Mouse (Mus musculus): ENCODE data around the gene Atp11b. TPM values are rescaled to one million over a fixed set of nuclear protein-coding genes. Genes with fewer than 3 reads are reported as not detected.

The Atp11b gene
- polyA plus RNA-seq, 1 experiment from 2014 or later, result 34.5 TPM

GRCm38 (mm10) chr3:35762735-35763134 is 8.8 kb downstream of the Atp11b start:
- 74% methylated on average over 4 of the region's 4 CpGs for WGBS
- Histone ChIP-seq H3K36me3 (ENCODE audit: control insufficient read depth, insufficient read depth, low read length) (no peaks in the 10 kb centered on the region), H3K4me2 (ENCODE audit: low read length) (no peak overlapping the region), H3K4me1 (ENCODE audit: control insufficient read depth, insufficient read depth, low read depth, low read length) (no peaks in the 10 kb centered on the region), H3K4me3 (ENCODE audit: low read length) (no peak overlapping the region), H3K9ac (ENCODE audit: low read depth, low read length) (no peak overlapping the region), H3K27ac (ENCODE audit: low read depth, low read length) (no peak overlapping the region), H3K9me3 (ENCODE audit: control insufficient read depth, low read length) (no peaks in the 10 kb centered on the region), H3K27me3 (replicated peaks; ENCODE audit: control insufficient read depth, insufficient read depth, low read length) (no peaks in the 10 kb centered on the region)
- ATAC-seq, result no peak

- Histone ChIP-seq H3K4me2 (ENCODE audit: low read length) (no peak overlapping the region), H3K27me3 (replicated peaks; ENCODE audit: control insufficient read depth, insufficient read depth, low read length) (no peaks in the 10 kb centered on the region), H3K9me3 (ENCODE audit: control insufficient read depth, low read length) (no peaks in the 10 kb centered on the region; the same call in 1 of the 2 replicates), H3K4me3 (ENCODE audit: low read length) (no peak overlapping the region), H3K36me3 (ENCODE audit: control insufficient read depth, insufficient read depth, low read length) (no peaks in the 10 kb centered on the region), H3K4me1 (ENCODE audit: control insufficient read depth, insufficient read depth, low read depth, low read length) (no peaks in the 10 kb centered on the region), H3K9ac (ENCODE audit: low read depth, low read length) (no peak overlapping the region), H3K27ac (ENCODE audit: low read depth, low read length) (no peak overlapping the region)
- no peak for ATAC-seq
- WGBS, result 76% methylated on average over 7 of the region's 7 CpGs
Measured at GRCm38 (mm10) chr3:35764637-35765617, 11.0 kb downstream of the Atp11b start.

- Histone ChIP-seq H3K4me2 (ENCODE audit: low read length) (no peak overlapping the region), H3K9me3 (ENCODE audit: control insufficient read depth, low read length) (no peaks in the 10 kb centered on the region), H3K36me3 (ENCODE audit: control insufficient read depth, insufficient read depth, low read length) (no peaks in the 10 kb centered on the region), H3K4me3 (ENCODE audit: low read length) (no peak overlapping the region), H3K27ac (ENCODE audit: low read depth, low read length) (no peak overlapping the region), H3K27me3 (replicated peaks; ENCODE audit: control insufficient read depth, insufficient read depth, low read length) (no peaks in the 10 kb centered on the region), H3K4me1 (ENCODE audit: control insufficient read depth, insufficient read depth, low read depth, low read length) (no peaks in the 10 kb centered on the region), H3K9ac (ENCODE audit: low read depth, low read length) (no peak overlapping the region)
- no peak for ATAC-seq
- 76% methylated on average over 3 of the region's 3 CpGs for WGBS
Measured at GRCm38 (mm10) chr3:35779748-35780147, 25.8 kb downstream of the Atp11b start.

GRCm38 (mm10) chr3:35802040-35802439 is 48.1 kb downstream of the Atp11b start:
- Histone ChIP-seq H3K9me3 (ENCODE audit: control insufficient read depth, low read length) (no peaks in the 10 kb centered on the region), H3K27me3 (replicated peaks; ENCODE audit: control insufficient read depth, insufficient read depth, low read length) (no peaks in the 10 kb centered on the region), H3K36me3 (ENCODE audit: control insufficient read depth, insufficient read depth, low read length) (peaks cover 19% of the 10 kb centered on the region), H3K4me3 (ENCODE audit: low read length) (no peak overlapping the region), H3K9ac (ENCODE audit: low read depth, low read length) (no peak overlapping the region), H3K4me1 (ENCODE audit: control insufficient read depth, insufficient read depth, low read depth, low read length) (no peaks in the 10 kb centered on the region), H3K27ac (ENCODE audit: low read depth, low read length) (no peak overlapping the region), H3K4me2 (ENCODE audit: low read length) (no peak overlapping the region)
- WGBS, result 95% methylated on average over 2 of the region's 2 CpGs
- ATAC-seq, result no peak

GRCm38 (mm10) chr3:35819887-35820286 is 66.0 kb downstream of the Atp11b start:
- Histone ChIP-seq H3K9ac (ENCODE audit: low read depth, low read length) (no peak overlapping the region), H3K36me3 (ENCODE audit: control insufficient read depth, insufficient read depth, low read length) (peaks cover 3% of the 10 kb centered on the region), H3K4me1 (ENCODE audit: control insufficient read depth, insufficient read depth, low read depth, low read length) (no peaks in the 10 kb centered on the region), H3K4me2 (ENCODE audit: low read length) (no peak overlapping the region), H3K27me3 (replicated peaks; ENCODE audit: control insufficient read depth, insufficient read depth, low read length) (no peaks in the 10 kb centered on the region), H3K4me3 (ENCODE audit: low read length) (no peak overlapping the region), H3K9me3 (ENCODE audit: control insufficient read depth, low read length) (no peaks in the 10 kb centered on the region), H3K27ac (ENCODE audit: low read depth, low read length) (no peak overlapping the region)
- 97% methylated on average over 3 of the region's 3 CpGs for WGBS
- no peak for ATAC-seq

- H3K27me3 ChIP-seq (replicated peaks; ENCODE audit: control insufficient read depth, insufficient read depth, low read length), result no peaks in the 10 kb centered on the region
- no peak overlapping the region for H3K27ac ChIP-seq (ENCODE audit: low read depth, low read length)
- no peak overlapping the region for H3K4me2 ChIP-seq (ENCODE audit: low read length)
- H3K4me1 ChIP-seq (ENCODE audit: control insufficient read depth, insufficient read depth, low read depth, low read length), result no peaks in the 10 kb centered on the region
- no peak overlapping the region for H3K9ac ChIP-seq (ENCODE audit: low read depth, low read length)
- H3K36me3 ChIP-seq (ENCODE audit: control insufficient read depth, insufficient read depth, low read length), result peaks cover 3% of the 10 kb centered on the region
- 96% methylated on average over 3 of the region's 3 CpGs for WGBS
- H3K9me3 ChIP-seq (ENCODE audit: control insufficient read depth, low read length), result no peaks in the 10 kb centered on the region
- H3K4me3 ChIP-seq (ENCODE audit: low read length), result no peak overlapping the region
- no peak for ATAC-seq
Measured at GRCm38 (mm10) chr3:35822036-35822435, 68.1 kb downstream of the Atp11b start.

GRCm38 (mm10) chr3:35849326-35849725 is 95.4 kb downstream of the Atp11b start:
- H3K4me3 ChIP-seq (ENCODE audit: low read length), result no peak overlapping the region
- ATAC-seq, result no peak
- no peak overlapping the region for H3K9ac ChIP-seq (ENCODE audit: low read depth, low read length)
- no peak overlapping the region for H3K4me2 ChIP-seq (ENCODE audit: low read length)
- H3K4me1 ChIP-seq (ENCODE audit: control insufficient read depth, insufficient read depth, low read depth, low read length), result no peaks in the 10 kb centered on the region
- peaks cover 2% of the 10 kb centered on the region; the same call in 1 of the 2 replicates for H3K36me3 ChIP-seq (ENCODE audit: control insufficient read depth, insufficient read depth, low read length)
- H3K27me3 ChIP-seq (replicated peaks; ENCODE audit: control insufficient read depth, insufficient read depth, low read length), result no peaks in the 10 kb centered on the region
- H3K9me3 ChIP-seq (ENCODE audit: control insufficient read depth, low read length), result no peaks in the 10 kb centered on the region; the same call in none of the 2 replicates
- H3K27ac ChIP-seq (ENCODE audit: low read depth, low read length), result no peak overlapping the region
- WGBS, result 87% methylated on average over 9 of the region's 9 CpGs

- no peak overlapping the region for H3K9ac ChIP-seq (ENCODE audit: low read depth, low read length)
- H3K9me3 ChIP-seq (ENCODE audit: control insufficient read depth, low read length), result no peaks in the 10 kb centered on the region
- ATAC-seq, result no peak
- no peak overlapping the region for H3K27ac ChIP-seq (ENCODE audit: low read depth, low read length)
- H3K4me3 ChIP-seq (ENCODE audit: low read length), result no peak overlapping the region
- H3K27me3 ChIP-seq (replicated peaks; ENCODE audit: control insufficient read depth, insufficient read depth, low read length), result no peaks in the 10 kb centered on the region
- H3K36me3 ChIP-seq (ENCODE audit: control insufficient read depth, insufficient read depth, low read length), result no peaks in the 10 kb centered on the region
- no peak overlapping the region for H3K4me2 ChIP-seq (ENCODE audit: low read length)
- no peaks in the 10 kb centered on the region for H3K4me1 ChIP-seq (ENCODE audit: control insufficient read depth, insufficient read depth, low read depth, low read length)
Measured at GRCm38 (mm10) chr3:35883267-35883666, 129.4 kb downstream of the Atp11b start.

GRCm38 (mm10) chr3:35889531-35889930 is 135.6 kb downstream of the Atp11b start:
- no peak for ATAC-seq
- Histone ChIP-seq H3K9me3 (ENCODE audit: control insufficient read depth, low read length) (no peaks in the 10 kb centered on the region), H3K4me3 (ENCODE audit: low read length) (no peak overlapping the region), H3K27me3 (replicated peaks; ENCODE audit: control insufficient read depth, insufficient read depth, low read length) (no peaks in the 10 kb centered on the region), H3K36me3 (ENCODE audit: control insufficient read depth, insufficient read depth, low read length) (no peaks in the 10 kb centered on the region), H3K9ac (ENCODE audit: low read depth, low read length) (no peak overlapping the region), H3K27ac (ENCODE audit: low read depth, low read length) (no peak overlapping the region), H3K4me1 (ENCODE audit: control insufficient read depth, insufficient read depth, low read depth, low read length) (no peaks in the 10 kb centered on the region), H3K4me2 (ENCODE audit: low read length) (no peak overlapping the region)
- WGBS, result 100% methylated on average over 2 of the region's 2 CpGs

All from hindbrain, embryonic 16.5 days (tissue).